In genomic region chr7:98836646-98837045, GRCm38 (mm10) we compare ENCODE assay signal across 8 mouse cellular contexts. TPM values are rescaled to one million over a fixed set of nuclear protein-coding genes. Genes with fewer than 3 reads are reported as not detected.
DNase-seq lines count a peak whose midpoint lies in the region; ATAC-seq and TF ChIP-seq lines count a peak whose summit lies in the region.

No protein-coding gene starts in this region.

- H3K9ac ChIP-seq in ES-Bruce4 (ENCODE audit: low read depth, poor library complexity, severe bottlenecking), result no peak overlapping the region
- no peak overlapping the region for H3K9ac ChIP-seq in heart, postnatal 0 days (replicated peaks; ENCODE audit: low read depth, low read length)

- H3K9me3 ChIP-seq in ES-Bruce4 (replicated peaks; ENCODE audit: control insufficient read depth, insufficient read depth, low read length, poor library complexity, severe bottlenecking), result no peaks in the 10 kb centered on the region
- H3K9me3 ChIP-seq in heart, postnatal 0 days (replicated peaks; ENCODE audit: control insufficient read depth, low read length), result no peaks in the 10 kb centered on the region
- no peaks in the 10 kb centered on the region for H3K9me3 ChIP-seq in megakaryocyte, embryonic 14.5 days

- no peak for TF ChIP-seq EP300 in ES-Bruce4 (IDR thresholded peaks at IDR 0.05; ENCODE audit: insufficient read depth, low read depth, low read length)
- no peak for TF ChIP-seq EP300 in heart, postnatal 0 days (IDR thresholded peaks at IDR 0.05; ENCODE audit: low read depth)

- WGBS in heart, postnatal 0 days, result 2% methylated on average over 23 of the region's 23 CpGs

- H3K4me1 ChIP-seq in ES-Bruce4 (ENCODE audit: control insufficient read depth, insufficient read depth, low read length), result no peaks in the 10 kb centered on the region
- H3K4me1 ChIP-seq in embryonic fibroblast, embryonic 13.5 days (ENCODE audit: control insufficient read depth, insufficient read depth, low read length), result no peaks in the 10 kb centered on the region
- H3K4me1 ChIP-seq in heart, postnatal 0 days (ENCODE audit: control insufficient read depth, insufficient read depth), result peaks cover 28% of the 10 kb centered on the region
- peaks cover 59% of the 10 kb centered on the region for H3K4me1 ChIP-seq in megakaryocyte, embryonic 14.5 days

- peak overlapping the region; percentile 50 for H3K4me3 ChIP-seq in ES-Bruce4 (ENCODE audit: low read depth, low read length)
- peak overlapping the region; percentile 57 for H3K4me3 ChIP-seq in embryonic fibroblast, embryonic 13.5 days (ENCODE audit: insufficient read depth, low read length)
- peak overlapping the region; percentile 57 for H3K4me3 ChIP-seq in heart, postnatal 0 days (ENCODE audit: low read depth, low read length)
- H3K4me3 ChIP-seq in megakaryocyte, embryonic 14.5 days (replicated peaks), result peak overlapping the region; percentile 72

- TF ChIP-seq CTCF in ES-Bruce4 (IDR thresholded peaks at IDR 0.05; ENCODE audit: low read depth, low read length), result peak; percentile 63
- TF ChIP-seq CTCF in embryonic fibroblast, embryonic 13.5 days (IDR thresholded peaks at IDR 0.05; ENCODE audit: borderline replicate concordance, insufficient read depth, low read length), result peak; percentile 62
- peak; percentile 62 for TF ChIP-seq CTCF in heart, postnatal 0 days (IDR thresholded peaks at IDR 0.05; ENCODE audit: low read depth)

- H3K4me2 ChIP-seq in heart, postnatal 0 days (ENCODE audit: low read depth, low read length), result peak overlapping the region; percentile 92

- peaks cover 19% of the 10 kb centered on the region for H3K27me3 ChIP-seq in ES-Bruce4 (ENCODE audit: control insufficient read depth, insufficient read depth, low read length, poor library complexity, severe bottlenecking)
- peaks cover 57% of the 10 kb centered on the region for H3K27me3 ChIP-seq in heart, postnatal 0 days (ENCODE audit: control insufficient read depth, insufficient read depth, low read length)
- H3K27me3 ChIP-seq in megakaryocyte, embryonic 14.5 days (replicated peaks), result peaks cover 99% of the 10 kb centered on the region

- no peak for TF ChIP-seq POLR2A in ES-Bruce4 (IDR thresholded peaks at IDR 0.05; ENCODE audit: insufficient read depth, low read length)
- no peak for TF ChIP-seq POLR2A in embryonic fibroblast, embryonic 13.5 days (IDR thresholded peaks at IDR 0.05; ENCODE audit: low read depth, low read length)

- H3K36me3 ChIP-seq in ES-Bruce4 (ENCODE audit: control insufficient read depth, insufficient read depth, low read length, poor library complexity, severe bottlenecking), result no peaks in the 10 kb centered on the region
- no peaks in the 10 kb centered on the region for H3K36me3 ChIP-seq in heart, postnatal 0 days (replicated peaks; ENCODE audit: control insufficient read depth, insufficient read depth, low read length)
- H3K36me3 ChIP-seq in megakaryocyte, embryonic 14.5 days (replicated peaks; ENCODE audit: low read length), result no peaks in the 10 kb centered on the region

- no peak for ATAC-seq in heart, postnatal 0 days (ENCODE audit: insufficient read depth, low read depth)
- ATAC-seq in activated CD4-positive, CD25-positive, alpha-beta regulatory T cell, adult 4 months, result no peak

- H3K27ac ChIP-seq in ES-Bruce4 (ENCODE audit: insufficient read depth, low read length), result no peak overlapping the region
- H3K27ac ChIP-seq in embryonic fibroblast, embryonic 13.5 days (ENCODE audit: insufficient read depth, low read length), result no peak overlapping the region
- H3K27ac ChIP-seq in heart, postnatal 0 days (ENCODE audit: low read depth), result no peak overlapping the region

- peak; percentile 87 for DNase-seq in adrenal gland, postnatal 10 days
- DNase-seq in heart, postnatal 0 days (ENCODE audit: low spot score), result peak; percentile 60
- DNase-seq in kidney, postnatal 36 days, result peak; percentile 52 to 88
- peak; percentile 35 to 81 for DNase-seq in spleen, adult 18-20 months

RNA-seq across cellular contexts. Expression of gene Wnt11, which starts 1.7 kb away (rescaled TPM):
- not detected in 2 replicates for polyA plus RNA-seq in ES-Bruce4 (2011; ENCODE audit: insufficient read depth, insufficient read length, low read depth, missing spikeins)
- total RNA-seq in adrenal gland, postnatal 10 days (2021), result 1 to 10 TPM; 6.4 to 6.5 TPM
- polyA plus RNA-seq in embryonic fibroblast, embryonic 13.5 days (2011; ENCODE audit: insufficient read length, low read depth, missing spikeins), result 3.2 and 4.0 TPM in 2 replicates
- 22.9 and 33.9 TPM in 2 replicates for total RNA-seq in heart, postnatal 0 days (2014; rRNA removed; ENCODE audit: low replicate concordance)
- 4.3 and 4.4 TPM in 2 replicates for polyA plus RNA-seq in heart, postnatal 0 days (2015; fragmentation: Nextera tagmentation; extraction: Ambion mirVana)
- 1.6 and 9.0 TPM in 2 replicates for polyA plus RNA-seq in megakaryocyte, embryonic 14.5 days (2012; ENCODE audit: insufficient read depth, low replicate concordance)
- not detected for polyA plus RNA-seq in activated CD4-positive, CD25-positive, alpha-beta regulatory T cell, adult 4 months (2017; shearing (Covaris generic))
